ENCODE assay signal across 9 mouse cellular contexts in the genomic region with DNA sequence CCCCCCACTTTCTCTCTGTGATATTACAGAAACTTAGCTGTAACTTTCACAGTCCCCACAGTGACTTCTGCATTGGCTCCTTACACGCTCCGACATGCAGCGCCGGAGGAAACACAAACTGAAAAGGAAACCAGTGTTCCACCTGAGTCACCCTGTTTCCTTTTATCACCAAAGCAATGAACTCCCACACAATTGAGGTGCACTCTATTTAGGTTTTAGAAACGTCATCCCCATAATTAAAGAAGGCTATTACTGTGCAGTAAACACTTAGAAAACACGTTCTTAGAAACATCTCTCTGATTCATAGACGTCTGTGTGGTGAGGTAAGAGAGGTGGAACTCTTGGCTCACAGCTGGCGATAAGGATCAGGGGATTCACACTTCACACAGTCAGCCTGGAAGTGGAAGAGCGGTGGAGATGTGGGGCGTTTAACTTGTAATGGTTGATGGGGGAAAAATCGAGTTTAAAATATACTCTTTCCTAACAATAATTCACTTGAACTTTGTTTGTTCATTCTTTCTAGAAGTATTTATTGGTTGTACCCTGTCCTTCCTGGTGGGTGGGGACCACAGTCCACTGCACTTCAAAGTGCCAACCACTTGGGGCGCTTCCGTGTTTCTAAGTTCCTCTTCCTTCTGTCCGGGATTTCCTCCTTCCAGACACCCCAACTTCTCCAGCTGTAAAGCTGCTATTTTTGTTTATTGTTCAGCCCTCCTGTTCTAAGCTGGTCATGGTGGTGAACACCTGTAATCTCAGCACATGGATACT. TPM values are rescaled to one million over a fixed set of nuclear protein-coding genes. Genes with fewer than 3 reads are reported as not detected.
DNase-seq lines count a peak whose midpoint lies in the region; ATAC-seq lines count a peak whose summit lies in the region.
"Had no signal": no experiment of that assay in that cellular context is flagged by ENCODE, and none has a peak within 500 bp of the region (broad histone marks: within the 10 kb centered on the region; RNA-seq: fewer than 3 reads in every experiment).

No protein-coding gene starts in this region.

- H3K27me3 ChIP-seq in heart, embryonic 12.5 days (replicated peaks): peaks cover 16% of the 10 kb centered on the region

- H3K4me1 ChIP-seq in heart, embryonic 12.5 days (replicated peaks): no peaks in the 10 kb centered on the region

- no peak overlapping the region for H3K27ac ChIP-seq in heart, embryonic 12.5 days (ENCODE audit: poor library complexity, severe bottlenecking)
- H3K27ac ChIP-seq: liver, embryonic 13.5 days had no signal

- DNase-seq in heart, adult 18-20 months: peak; percentile 30 to 61
- DNase-seq in CD4-positive helper T cell, adult 2 months (ENCODE audit: low read depth, low spot score): peak; percentile 88
- peak; percentile 45 for DNase-seq in brain, adult 2 months (ENCODE audit: low read depth, low spot score)
- peak; percentile 56 for DNase-seq in kidney, postnatal 14 days
- DNase-seq in spleen, postnatal 36 days (ENCODE audit: low spot score in 2 of 2): peak; percentile 77 to 78
- DNase-seq in frontal cortex, postnatal 25 days (ENCODE audit: low spot score in 2 of 2): no peak
- no peak for DNase-seq in ovary, adult 18-20 months (ENCODE audit: low spot score)
- DNase-seq: liver, embryonic 13.5 days had no signal

- no peak overlapping the region for H3K9ac ChIP-seq in heart, embryonic 12.5 days
- H3K9ac ChIP-seq: liver, embryonic 13.5 days had no signal

- WGBS in heart, embryonic 12.5 days: 34% methylated on average over 14 of the region's 14 CpGs

- no peaks in the 10 kb centered on the region for H3K36me3 ChIP-seq in heart, embryonic 12.5 days
- H3K36me3 ChIP-seq: liver, embryonic 13.5 days had no signal

- H3K4me3 ChIP-seq in heart, embryonic 12.5 days: no peak overlapping the region
- H3K4me3 ChIP-seq: liver, embryonic 13.5 days had no signal

- no peak overlapping the region for H3K4me2 ChIP-seq in heart, embryonic 12.5 days
- H3K4me2 ChIP-seq: liver, embryonic 13.5 days had no signal

- ATAC-seq in heart, embryonic 12.5 days (ENCODE audit: insufficient number of reproducible peaks, low FRiP score): no peak

- no peaks in the 10 kb centered on the region for H3K9me3 ChIP-seq in heart, embryonic 12.5 days (replicated peaks)
- H3K9me3 ChIP-seq: liver, embryonic 13.5 days had no signal

RNA-seq across cellular contexts. Expression of gene Atf3, which starts 24.0 kb away (rescaled TPM):
- 10 to 100 TPM; 11.7 to 19.1 TPM for total RNA-seq in heart, adult 18-20 months (2021)
- polyA plus RNA-seq in heart, embryonic 12.5 days (2016; fragmentation: Nextera tagmentation; extraction: Ambion mirVana): 17.0 and 17.6 TPM in 2 replicates

RNA-seq across cellular contexts. Expression of gene Fam71a, which starts 29.2 kb away (rescaled TPM):
- total RNA-seq in heart, adult 18-20 months (2021): not detected
- polyA plus RNA-seq in heart, embryonic 12.5 days (2016; fragmentation: Nextera tagmentation; extraction: Ambion mirVana): not detected in 2 replicates
- polyA plus RNA-seq: liver, embryonic 13.5 days had no signal

Comparison
In these comparisons a context has a peak if more than half of its experiments do, and no peak if none do; other contexts are left out.
1. DNase-seq: peak in heart, adult 18-20 months (2 of 2), CD4-positive helper T cell, adult 2 months (single experiment), brain, adult 2 months (single experiment), kidney, postnatal 14 days (single experiment) and spleen, postnatal 36 days (2 of 2); none in frontal cortex, postnatal 25 days (0 of 2) and ovary, adult 18-20 months (single experiment).